Mouse (Mus musculus) cerebellum, postnatal 4 days (tissue): ENCODE data around the gene Pus1.
A peak's percentile ranks its signal among the peaks of the same experiment; 100 is the strongest.
"Not testable (repeated sequence)": the region's sequence is repeated elsewhere in the genome, so short reads cannot be mapped to it uniquely, and the experiment has no call there.

Experiments
- DNase-seq, 2 experiments: peaks; one replicate each; pipeline ENCODE4 v3.0.0; 2022; ENCODE audit warnings: low spot score in 2 of 2, mixed read lengths in 1 of 2

Pus1 gene

DNA sequence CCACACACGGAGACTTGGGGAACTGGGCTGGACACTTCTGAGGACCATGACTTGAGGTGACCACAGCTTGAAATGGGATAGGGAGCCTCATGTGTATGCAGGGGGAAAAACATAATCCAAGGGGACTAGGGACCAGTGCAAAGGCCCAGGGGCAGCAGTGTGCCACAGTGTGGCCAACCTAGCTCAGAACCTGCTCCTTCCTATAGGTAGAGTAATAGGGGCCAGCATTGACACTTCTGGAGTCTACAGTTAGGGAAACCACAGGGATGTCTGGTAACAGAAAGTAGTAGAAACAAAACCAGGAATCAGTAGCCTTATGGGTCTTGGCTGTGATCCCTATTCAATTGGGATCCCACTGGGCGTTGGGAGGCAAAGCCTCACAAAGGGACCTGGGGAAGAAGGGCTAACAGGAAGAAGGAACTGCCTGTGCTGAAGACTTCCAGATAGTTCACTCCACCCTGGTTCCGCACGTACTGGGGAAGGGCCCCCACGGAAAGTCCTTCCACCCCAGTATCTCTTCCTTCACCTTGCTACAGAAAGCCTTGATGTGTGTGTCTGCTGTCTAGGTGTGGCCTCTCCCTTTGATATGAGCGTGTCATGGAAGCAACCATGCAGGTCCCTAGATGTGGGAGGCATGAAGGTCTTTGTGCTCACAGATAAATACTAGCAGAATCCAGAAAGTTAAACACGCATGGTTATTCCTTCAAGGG lies 1.2 kb upstream of the Pus1 start:
- no peak for DNase-seq

DNA sequence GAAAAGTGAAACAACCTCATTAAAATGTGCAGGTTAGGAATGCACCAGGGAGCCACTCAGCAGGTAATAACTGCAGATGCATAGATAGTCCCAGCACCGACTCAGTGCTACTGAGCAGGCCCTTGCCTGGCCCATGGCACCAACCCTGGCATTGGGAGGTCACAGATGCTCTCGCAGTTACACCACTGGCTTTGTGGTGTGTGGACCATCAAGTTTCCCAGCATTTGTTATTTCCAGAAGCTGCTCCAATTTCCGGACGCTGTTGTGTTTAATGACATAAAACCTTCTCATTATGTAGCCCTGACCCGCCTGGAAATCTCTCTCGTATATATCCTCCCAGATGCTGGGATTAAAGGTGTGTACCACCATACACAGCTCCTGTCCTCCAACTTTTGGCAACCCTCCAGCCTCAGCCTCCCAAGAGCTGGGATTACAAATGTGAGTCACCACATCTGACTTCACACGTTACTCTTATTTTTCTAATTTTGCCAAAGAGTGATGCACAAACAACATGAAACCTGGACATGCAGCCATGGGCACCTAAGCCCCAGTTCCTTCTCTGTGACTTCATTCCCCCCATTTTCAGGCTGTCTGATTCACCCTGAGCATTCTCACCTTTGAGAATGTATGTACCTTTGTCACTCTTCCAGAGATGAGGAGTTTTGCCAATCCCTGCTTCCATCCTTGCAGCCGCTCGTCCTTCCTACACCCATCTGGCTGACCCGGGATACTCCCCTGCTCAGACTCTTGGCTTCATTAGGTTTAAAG lies 486 bp upstream of the Pus1 start:
- no peak for DNase-seq

DNA sequence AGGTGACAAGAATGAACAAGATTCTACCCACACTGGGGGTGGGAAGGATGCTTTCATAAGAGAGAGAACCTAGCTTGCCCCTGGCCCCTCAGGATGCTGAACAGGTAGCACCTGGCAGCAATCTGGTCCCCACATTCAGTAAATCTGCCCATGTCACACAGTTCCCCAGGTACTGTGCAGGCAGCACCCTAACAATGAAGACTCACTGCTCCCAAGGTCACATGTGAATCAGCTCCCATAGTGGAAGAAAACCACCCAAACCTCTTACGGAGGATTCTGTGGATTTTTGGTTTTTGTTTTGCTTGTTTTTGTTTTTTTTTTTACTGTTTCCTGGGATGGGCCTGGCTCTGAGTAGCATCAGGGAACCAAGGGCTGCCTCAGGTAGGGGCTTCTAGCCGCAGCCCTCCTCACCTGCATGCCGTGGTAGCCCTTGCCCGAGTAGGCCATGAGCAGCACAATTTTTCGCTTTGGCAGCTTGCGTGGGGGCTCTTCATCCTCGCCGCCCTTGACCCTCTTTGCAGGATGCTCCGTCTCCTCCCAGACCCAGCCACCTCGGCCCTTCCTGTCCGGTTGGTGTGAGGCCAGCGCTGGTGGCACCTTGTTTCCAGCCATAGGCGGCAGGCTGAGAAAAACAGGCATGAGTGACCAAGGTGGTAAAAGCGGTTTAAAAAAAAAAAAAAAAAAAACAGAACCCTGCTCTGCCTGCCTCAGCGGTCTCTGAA lies 1.0 kb downstream of the Pus1 start:
- DNase-seq: no peak

DNA sequence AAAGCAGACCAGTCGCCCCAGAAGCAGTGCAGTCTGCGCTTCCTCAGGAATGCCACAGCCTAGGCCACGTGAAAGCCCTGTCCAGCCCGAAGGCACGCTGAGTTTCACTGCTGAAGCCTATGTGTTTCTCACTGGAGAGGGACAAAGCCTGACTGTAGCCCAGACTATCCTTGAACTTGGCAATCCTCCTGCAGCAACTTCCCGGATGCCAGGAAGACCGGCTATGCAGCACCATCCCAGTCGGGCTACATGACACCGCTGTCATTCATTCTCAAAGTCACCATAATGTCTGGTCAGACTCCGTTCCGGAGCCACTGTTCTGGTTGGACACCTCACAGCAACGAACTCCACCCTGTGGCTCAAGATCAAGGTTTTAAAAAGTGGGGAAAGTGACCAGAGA lies 2.2 kb downstream of the Pus1 start:
- DNase-seq: no peak

DNA sequence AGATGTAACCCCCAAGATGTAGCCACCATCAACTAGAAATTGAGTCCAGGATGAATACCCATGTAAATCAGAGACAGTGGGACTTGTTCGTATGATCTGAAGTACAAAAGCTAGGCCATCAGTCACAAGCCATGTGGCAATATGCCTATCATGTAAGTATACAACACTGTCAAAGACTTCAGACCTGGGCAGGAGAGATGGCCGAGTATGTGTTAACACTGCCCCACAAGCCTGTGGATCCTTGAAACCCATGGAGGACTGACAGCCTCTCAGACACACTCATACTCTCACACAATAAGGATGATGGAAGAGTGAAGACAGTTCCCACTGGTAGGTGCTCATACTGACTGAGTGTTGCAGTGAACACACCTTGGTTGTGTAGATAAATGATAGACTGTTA lies 4.3 kb downstream of the Pus1 start:
- no peak for DNase-seq

DNA sequence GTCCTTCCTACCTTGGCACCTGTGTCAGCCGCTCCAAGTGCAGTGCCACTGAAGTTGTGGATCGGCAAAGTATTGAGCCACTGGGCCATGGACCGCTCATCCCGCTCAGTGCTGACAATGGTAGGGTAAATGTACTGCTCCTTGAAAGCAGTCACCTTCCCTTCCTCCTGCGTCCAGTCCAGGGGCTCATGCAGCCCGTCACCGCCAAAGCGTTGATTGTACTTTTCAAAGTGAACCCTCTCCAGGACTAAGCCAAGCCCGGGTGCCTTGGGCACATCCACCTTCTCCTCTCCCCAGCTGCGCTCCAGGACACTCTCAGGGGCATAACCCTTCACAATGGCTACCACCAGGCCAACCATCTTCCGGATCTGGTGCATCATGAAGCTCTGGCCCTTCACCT lies 5.9 kb downstream of the Pus1 start:
- DNase-seq: no peak

DNA sequence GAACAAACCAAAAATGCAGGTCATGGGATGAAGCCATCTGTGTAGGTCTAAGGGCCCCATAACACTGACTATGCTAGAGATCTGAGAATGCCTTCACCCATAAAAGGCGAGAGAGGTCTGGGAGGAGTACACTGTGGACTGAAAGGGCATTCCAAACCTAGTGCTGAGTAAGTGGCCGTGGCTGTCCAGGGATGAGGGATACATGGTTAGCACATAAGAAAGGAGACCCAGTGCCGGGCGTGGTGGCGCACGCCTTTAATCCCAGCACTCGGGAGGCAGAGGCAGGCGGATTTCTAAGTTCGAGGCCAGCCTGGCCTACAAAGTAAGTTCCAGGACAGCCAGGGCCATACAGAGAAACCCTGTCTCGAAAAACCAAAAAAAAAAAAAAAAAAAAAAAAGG lies 7.5 kb downstream of the Pus1 start:
- not testable (repeated sequence) for DNase-seq

DNA sequence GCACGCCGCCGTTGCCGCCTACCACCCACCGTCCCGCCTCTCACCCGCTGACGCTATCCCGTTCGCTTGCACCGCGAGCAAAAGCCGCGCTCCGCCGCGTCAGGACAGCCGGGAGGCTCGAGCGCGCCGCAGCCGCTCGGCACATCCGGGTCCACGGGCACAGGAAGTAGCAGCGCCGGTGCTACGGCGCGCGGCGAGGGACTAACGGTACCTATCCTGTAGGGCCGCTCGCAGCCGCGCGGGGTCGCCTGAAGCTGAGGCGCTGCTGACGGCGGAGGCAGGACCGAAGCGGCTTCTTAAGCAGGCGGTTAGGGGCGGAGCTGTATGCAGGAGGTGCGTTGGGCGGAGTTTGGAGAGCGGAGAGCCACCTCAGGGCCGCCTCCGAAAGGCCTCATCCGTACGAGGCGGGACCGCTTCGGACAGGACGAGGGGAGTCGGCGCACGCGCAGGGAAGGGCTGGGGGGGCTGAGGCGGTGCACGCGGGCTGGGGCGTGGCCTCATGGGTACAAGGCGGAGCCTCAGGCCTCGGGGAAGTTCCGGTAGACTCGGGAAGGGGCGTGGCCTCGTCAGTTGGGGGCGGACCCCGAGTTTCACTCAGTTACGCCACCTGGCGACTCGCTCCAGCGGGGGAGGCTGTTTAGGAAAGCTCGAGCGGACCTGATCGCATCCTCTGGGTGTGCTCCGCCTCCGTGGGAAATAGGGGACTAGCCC lies 9.9 kb downstream of the Pus1 start, which contains the start of gene Ep400:
Gene Ep400 (minus strand): TSS at position 270 of the 711 bp plus-strand sequence.
- peak; percentile 100 for DNase-seq

DNA sequence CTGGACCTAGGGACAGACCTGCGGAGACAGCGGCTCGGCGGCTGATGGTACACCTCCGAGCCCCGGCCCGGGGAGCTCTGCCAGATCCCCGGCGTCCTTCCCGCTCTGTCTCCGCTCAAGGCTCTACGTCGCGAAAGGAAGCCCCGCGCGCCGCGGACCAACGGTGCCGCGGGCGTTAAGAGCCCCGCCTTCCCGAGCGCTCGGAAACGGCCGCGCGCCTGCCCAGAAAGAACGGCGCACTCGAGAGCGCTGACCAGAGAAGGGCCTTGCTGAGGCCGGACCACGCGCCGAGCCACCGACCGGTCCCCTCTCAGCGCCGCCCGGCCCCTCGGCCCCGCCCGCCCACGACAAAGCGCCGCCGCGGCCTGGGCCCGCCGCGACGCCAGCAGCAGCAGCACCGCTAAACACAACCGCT lies 10.4 kb downstream of the Pus1 start:
- DNase-seq: peak in 1 of 2 experiments; percentile 40

DNA sequence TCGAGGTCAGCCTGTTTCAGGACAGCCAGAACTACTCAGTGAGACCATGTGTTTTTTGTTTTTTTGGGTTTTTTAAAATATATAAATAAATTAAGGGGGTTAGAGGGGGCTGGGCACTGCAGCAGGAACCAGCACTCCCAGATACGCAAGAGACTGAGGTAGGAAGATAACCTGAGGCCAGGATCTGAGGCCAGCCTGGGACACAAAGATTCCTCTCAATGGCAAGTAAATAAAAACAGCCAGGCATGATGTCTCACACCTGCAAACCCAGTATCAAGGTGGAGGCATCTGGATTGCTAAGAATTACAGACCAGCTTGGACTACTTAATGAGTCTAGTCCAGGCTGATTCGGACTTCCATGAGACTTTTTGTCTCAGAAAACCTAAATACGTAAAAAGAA lies 11.2 kb downstream of the Pus1 start:
- DNase-seq: no peak

DNA sequence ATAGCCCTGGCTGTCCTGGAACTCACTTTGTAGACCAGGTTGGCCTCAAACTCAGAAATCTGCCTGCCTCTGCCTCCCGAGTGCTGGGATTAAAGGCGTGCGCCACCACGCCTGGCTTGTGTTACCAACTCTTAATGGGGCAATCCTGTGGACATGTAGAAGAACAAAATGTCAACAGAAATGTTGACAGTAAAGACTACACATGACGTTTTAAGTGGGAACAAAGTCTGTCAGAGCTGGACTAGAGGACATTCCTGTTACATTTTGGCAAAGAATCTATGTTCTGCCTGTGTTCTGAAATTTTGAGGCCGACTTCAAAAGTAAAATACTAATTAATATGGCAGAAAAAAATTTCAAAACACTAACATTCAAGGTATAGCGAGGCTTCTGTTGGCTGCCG lies 16.6 kb downstream of the Pus1 start:
- DNase-seq: no peak

DNA sequence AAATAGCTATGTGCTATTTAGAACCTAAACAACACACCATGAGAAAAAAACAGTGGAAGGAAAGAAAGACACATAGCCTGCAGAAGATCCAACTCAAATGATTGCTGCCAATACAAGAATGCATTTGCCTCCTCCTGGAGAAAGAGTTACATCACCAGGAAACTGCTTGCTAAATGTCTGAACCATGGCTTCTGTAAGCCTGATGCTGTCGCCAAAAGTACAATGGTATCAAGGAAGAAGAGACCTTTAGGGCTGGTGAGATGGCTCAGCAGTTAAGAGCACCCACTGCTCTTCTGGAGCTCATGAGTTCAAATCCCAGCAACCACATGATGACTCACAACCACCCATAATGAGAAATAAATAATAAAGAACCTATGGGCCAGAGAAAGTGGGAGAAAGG lies 35.4 kb downstream of the Pus1 start:
- DNase-seq: no peak

DNA sequence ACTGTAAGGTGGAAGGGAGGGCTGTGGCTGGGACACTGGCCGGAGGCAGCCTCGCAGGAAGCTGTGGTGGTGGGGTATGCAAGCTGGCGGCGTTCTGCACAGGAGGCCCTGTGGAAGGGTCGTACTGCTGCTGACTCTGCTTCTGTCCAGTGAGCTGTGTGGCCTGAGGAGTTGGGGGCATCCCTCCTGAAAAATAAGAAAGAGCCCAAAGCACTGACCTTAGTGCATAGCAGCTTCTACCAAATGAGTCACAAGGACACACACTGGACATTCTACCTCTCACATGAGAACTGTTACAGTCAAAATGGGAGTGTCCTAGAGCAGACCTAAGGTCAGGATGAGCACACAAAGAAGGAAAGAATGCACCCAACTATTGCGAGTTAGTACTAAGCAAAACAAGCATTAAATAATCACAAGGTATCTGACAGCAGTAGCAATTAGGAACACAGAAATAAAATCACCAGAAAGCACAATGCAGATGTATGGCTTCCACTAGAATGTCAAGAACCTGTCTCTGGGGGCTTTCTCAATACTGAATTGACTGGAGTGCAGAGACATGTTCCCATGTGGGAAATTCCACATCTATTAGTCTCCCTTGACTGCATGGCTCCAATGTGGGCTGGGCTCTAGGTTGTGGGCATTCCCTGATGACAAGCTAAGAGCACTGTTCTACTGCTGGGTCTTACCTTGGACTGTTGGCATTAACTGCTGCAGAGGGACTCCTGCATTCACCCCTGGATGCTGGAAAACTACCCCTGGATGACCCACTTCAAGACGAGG lies 40.8 kb downstream of the Pus1 start:
- DNase-seq: no peak

DNA sequence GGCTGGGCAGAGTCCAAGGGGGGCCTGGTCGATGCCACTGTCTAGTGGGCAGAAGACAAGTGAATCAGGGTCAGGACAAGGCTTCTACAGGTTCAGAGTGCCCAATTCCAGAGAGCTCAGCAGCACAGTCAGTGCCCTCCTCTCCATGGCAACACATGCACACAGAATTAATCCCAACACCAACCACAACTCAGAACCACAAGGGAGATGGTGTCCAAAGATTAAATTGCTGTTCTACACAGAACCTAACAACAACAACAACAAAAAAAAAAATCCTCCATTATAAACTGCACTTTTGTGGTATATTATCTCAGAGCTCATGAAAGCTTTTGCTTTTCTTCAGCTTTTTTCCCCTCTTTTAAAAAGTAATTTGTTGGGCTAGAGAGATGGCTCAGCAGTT lies 44.9 kb downstream of the Pus1 start:
- DNase-seq: no peak

DNA sequence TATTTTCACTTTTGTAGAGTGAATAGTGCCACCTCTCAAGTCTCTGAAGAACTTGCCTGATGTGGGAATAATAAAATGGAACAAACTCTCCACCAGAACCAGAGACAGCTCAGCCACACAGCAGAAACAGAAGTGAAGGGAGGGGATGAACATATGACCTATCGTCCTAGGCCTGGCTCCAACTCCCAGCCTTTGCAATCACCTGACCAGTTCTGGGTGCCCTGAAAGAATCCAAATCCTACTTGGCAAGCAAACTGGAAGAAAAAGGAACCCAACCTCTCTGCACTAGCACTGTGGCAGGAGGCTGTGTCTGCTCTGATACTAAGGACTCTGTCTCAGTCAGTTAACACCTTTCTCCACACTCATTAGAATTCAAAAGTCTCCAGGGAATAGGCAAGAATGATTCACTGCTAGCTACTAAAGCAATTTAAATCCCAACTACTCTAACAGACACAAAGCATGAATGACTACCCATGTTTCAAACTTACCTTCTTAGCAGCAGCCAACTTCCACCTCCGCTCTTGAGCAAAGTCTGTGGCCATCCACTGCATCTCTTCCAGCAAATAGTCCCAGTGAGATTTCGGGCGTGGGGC lies 47.1 kb downstream of the Pus1 start:
- no peak for DNase-seq

DNA sequence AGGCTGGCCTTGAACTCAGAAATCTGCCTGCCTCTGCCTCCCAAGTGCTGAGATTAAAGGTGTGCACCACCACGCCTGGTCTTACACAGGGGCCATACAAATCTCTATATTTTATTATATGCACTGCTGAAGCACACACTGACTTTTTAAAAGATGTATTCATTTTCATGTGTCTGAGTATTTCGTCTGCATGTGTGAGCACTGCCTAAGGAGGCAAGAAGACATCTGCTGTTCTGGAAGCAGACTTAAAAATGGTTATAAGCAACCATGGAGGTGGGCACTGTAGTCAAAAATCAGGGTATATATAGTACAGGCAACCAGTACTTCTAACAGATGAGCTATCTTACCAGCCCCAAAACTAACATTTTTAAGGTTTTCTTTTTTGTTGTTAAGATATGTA lies 49.2 kb downstream of the Pus1 start:
- DNase-seq: no peak

DNA sequence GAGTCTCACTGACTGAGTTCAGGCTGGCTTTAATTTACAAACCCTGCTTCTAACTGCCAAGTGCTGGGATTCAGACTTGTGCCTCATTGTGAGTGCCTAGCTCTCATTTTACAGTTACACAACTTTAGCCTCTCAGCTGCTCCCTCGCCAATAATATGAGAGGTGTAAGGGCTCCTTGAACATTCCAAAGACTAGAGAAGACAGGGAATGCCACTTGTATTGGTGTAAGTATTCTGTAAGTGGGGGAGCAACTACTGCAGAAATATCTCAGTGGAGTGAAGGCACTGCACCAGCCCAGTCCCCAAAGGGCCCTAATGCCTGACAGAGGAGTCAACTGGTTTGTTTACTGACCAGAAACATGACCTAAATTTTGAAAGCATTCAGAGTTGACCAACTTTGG lies 52.6 kb downstream of the Pus1 start:
- no peak for DNase-seq
